Comparison of ENCODE assay signal across 8 mouse cellular contexts in the genomic region with DNA sequence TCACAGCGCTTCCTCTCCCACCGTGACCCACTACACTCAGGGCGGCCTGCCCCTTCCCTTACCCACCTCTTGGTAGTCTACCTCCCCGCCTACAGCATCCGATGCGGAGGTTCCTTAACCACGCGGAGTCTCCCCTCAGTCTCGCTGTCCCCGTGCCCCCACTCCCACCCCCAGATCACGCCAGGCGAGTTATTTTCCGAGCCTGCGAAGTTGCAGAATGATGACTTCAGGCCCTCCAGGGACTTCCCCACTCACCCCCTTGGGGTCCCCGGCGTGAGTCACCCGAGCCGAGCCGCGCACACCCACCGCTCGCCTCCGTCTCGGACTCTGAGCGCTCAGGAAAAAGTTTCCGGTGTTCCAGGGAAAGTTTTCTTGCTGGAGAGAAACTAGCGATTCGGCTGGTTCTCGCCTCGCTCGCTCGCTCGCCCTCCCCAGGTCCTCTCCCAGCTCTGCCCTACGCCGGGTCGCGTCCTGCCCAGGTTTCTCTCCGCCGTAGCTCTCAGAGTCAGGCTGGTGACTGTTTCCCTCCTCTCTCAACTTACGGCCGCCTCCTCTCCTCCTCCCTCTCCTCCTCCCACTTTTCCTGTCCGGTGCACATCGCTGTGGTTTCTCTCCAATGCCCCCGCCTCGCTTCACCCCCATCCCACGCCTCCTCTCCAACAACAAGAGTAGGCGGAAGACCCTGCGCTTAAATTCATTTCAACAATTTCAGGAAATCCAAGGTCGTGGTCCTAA.
DNase-seq lines count a peak whose midpoint lies in the region; ATAC-seq and TF ChIP-seq lines count a peak whose summit lies in the region.

No protein-coding gene starts in this region.

- peak overlapping the region; percentile 18; the same call in 1 of the 2 replicates for H3K9ac ChIP-seq in CH12.LX (ENCODE audit: insufficient read depth, low read depth)
- peak overlapping the region; percentile 70 for H3K9ac ChIP-seq in forebrain, embryonic 13.5 days
- H3K9ac ChIP-seq in hindbrain, embryonic 14.5 days = peak overlapping the region; percentile 47
- H3K9ac ChIP-seq in liver, adult 2 months (ENCODE audit: low read depth, low read length) = peak overlapping the region; percentile 50
- peak overlapping the region; percentile 31 for H3K9ac ChIP-seq in midbrain, embryonic 16.5 days (ENCODE audit: low read depth, low read length)

- peaks cover 46% of the 10 kb centered on the region for H3K27me3 ChIP-seq in CH12.LX (replicated peaks)
- H3K27me3 ChIP-seq in forebrain, embryonic 13.5 days = peaks cover 19% of the 10 kb centered on the region; the same call in 1 of the 2 replicates
- H3K27me3 ChIP-seq in hindbrain, embryonic 14.5 days (ENCODE audit: control insufficient read depth, insufficient read depth, low read length) = peaks cover 42% of the 10 kb centered on the region
- H3K27me3 ChIP-seq in liver, adult 2 months (ENCODE audit: control insufficient read depth, insufficient read depth, low read length) = no peaks in the 10 kb centered on the region
- H3K27me3 ChIP-seq in midbrain, embryonic 16.5 days (ENCODE audit: control insufficient read depth, insufficient read depth, low read depth, low read length) = peaks cover 18% of the 10 kb centered on the region
- peaks cover 3% of the 10 kb centered on the region; the same call in 1 of the 2 replicates for H3K27me3 ChIP-seq in thymus, adult 2 months (ENCODE audit: control insufficient read depth, insufficient read depth, low read length)

- no peaks in the 10 kb centered on the region for H3K9me3 ChIP-seq in CH12.LX (replicated peaks; ENCODE audit: low read length)
- H3K9me3 ChIP-seq in forebrain, embryonic 13.5 days (replicated peaks) = no peaks in the 10 kb centered on the region
- H3K9me3 ChIP-seq in hindbrain, embryonic 14.5 days (ENCODE audit: control insufficient read depth, low read length) = no peaks in the 10 kb centered on the region
- no peaks in the 10 kb centered on the region for H3K9me3 ChIP-seq in midbrain, embryonic 16.5 days (replicated peaks; ENCODE audit: control insufficient read depth, low read length, poor library complexity, severe bottlenecking)

- in situ Hi-C loops in CH12.LX (cut with MboI; ENCODE audit: low pct_ligation_motif_present, low pct_unique_long_range_greater_than_20kb, low sequenced_read_pairs) = no loop called here

- no peaks in the 10 kb centered on the region for H3K79me2 ChIP-seq in CH12.LX (replicated peaks; ENCODE audit: control insufficient read depth, extremely low read depth, insufficient read depth, poor library complexity, severe bottlenecking)
- H3K79me2 ChIP-seq in liver, adult 2 months (ENCODE audit: control insufficient read depth, insufficient read depth, low read length) = no peaks in the 10 kb centered on the region

- TF ChIP-seq POLR2A in CH12.LX (IDR thresholded peaks at IDR 0.05; ENCODE audit: low read depth, low read length) = no peak
- TF ChIP-seq POLR2A in liver, adult 2 months (IDR thresholded peaks at IDR 0.05; ENCODE audit: extremely low read depth, insufficient read depth, low read length) = no peak
- no peak for TF ChIP-seq POLR2A in thymus, adult 2 months (IDR thresholded peaks at IDR 0.05; ENCODE audit: control insufficient read depth, extremely low read depth, insufficient read depth, low read length, poor library complexity)

- peak; percentile 13; the same call in 1 of the 2 replicates for TF ChIP-seq EP300 in CH12.LX (IDR thresholded peaks at IDR 0.05; ENCODE audit: low read length)

- no peak for TF ChIP-seq RAD21 in CH12.LX (IDR thresholded peaks at IDR 0.05; ENCODE audit: low read depth, low read length)

- under 1% methylated on average over 49 of the region's 49 CpGs for WGBS in forebrain, embryonic 13.5 days
- WGBS in hindbrain, embryonic 14.5 days = under 1% methylated on average over 49 of the region's 49 CpGs
- WGBS in liver, adult 2 months = 2% methylated on average over 49 of the region's 49 CpGs
- WGBS in midbrain, embryonic 16.5 days = under 1% methylated on average over 49 of the region's 49 CpGs
- WGBS in thymus, adult 2 months = under 1% methylated on average over 49 of the region's 49 CpGs

- H3K4me3 ChIP-seq in CH12.LX (replicated peaks in 1 of 3; ENCODE audit: low read depth in 2 of 3, low read length in 2 of 3, poor library complexity in 1 of 3) = peak overlapping the region in 2 of 3 experiments; percentile 36 to 47
- peak overlapping the region; percentile 54 for H3K4me3 ChIP-seq in forebrain, embryonic 13.5 days
- H3K4me3 ChIP-seq in hindbrain, embryonic 14.5 days (replicated peaks; ENCODE audit: low read length) = peak overlapping the region; percentile 39
- peak overlapping the region; percentile 72 for H3K4me3 ChIP-seq in liver, adult 2 months (ENCODE audit: insufficient read depth, low read depth, low read length)
- peak overlapping the region; percentile 43 for H3K4me3 ChIP-seq in midbrain, embryonic 16.5 days (ENCODE audit: low read depth, low read length)
- H3K4me3 ChIP-seq in thymus, adult 2 months (ENCODE audit: control insufficient read depth, insufficient read depth, low read length) = peak overlapping the region; percentile 37

- H3K4me1 ChIP-seq in CH12.LX (ENCODE audit: control insufficient read depth in 1 of 2, insufficient read depth in 2 of 2) = peaks cover 4 to 23% of the 10 kb centered on the region in 2 experiments; a peak in 3 of 4 replicates
- peaks cover 23% of the 10 kb centered on the region for H3K4me1 ChIP-seq in forebrain, embryonic 13.5 days
- H3K4me1 ChIP-seq in hindbrain, embryonic 14.5 days (replicated peaks; ENCODE audit: control insufficient read depth, insufficient read depth, low read length) = 0 out of 2 replicates have a peak, but pooled peaks cover 4% of the 10 kb centered on the region
- no peaks in the 10 kb centered on the region for H3K4me1 ChIP-seq in liver, adult 2 months (ENCODE audit: control insufficient read depth, insufficient read depth, low read length)
- peaks cover 21% of the 10 kb centered on the region for H3K4me1 ChIP-seq in midbrain, embryonic 16.5 days (ENCODE audit: control insufficient read depth, insufficient read depth, low read length)
- H3K4me1 ChIP-seq in thymus, adult 2 months (replicated peaks; ENCODE audit: control insufficient read depth, insufficient read depth, low read length) = peaks cover 20% of the 10 kb centered on the region

- H3K36me3 ChIP-seq in CH12.LX (replicated peaks in 1 of 2; ENCODE audit: control insufficient read depth in 1 of 2, insufficient read depth in 1 of 2, low read length in 1 of 2) = no peaks in the 10 kb centered on the region
- H3K36me3 ChIP-seq in forebrain, embryonic 13.5 days (ENCODE audit: poor library complexity, severe bottlenecking) = no peaks in the 10 kb centered on the region
- H3K36me3 ChIP-seq in hindbrain, embryonic 14.5 days (replicated peaks; ENCODE audit: control insufficient read depth, insufficient read depth) = no peaks in the 10 kb centered on the region
- no peaks in the 10 kb centered on the region for H3K36me3 ChIP-seq in liver, adult 2 months (ENCODE audit: control insufficient read depth, insufficient read depth, low read length)
- no peaks in the 10 kb centered on the region for H3K36me3 ChIP-seq in midbrain, embryonic 16.5 days (ENCODE audit: control insufficient read depth, insufficient read depth, low read length)
- H3K36me3 ChIP-seq in thymus, adult 2 months (ENCODE audit: control insufficient read depth, insufficient read depth, low read length) = no peaks in the 10 kb centered on the region

- peak; percentile 33 for DNase-seq in CH12.LX (ENCODE audit: extremely low read depth)
- peak; percentile 25 to 74 for DNase-seq in adrenal gland, adult (ENCODE audit: inconsistent age in 2 of 2, low spot score in 1 of 2)
- DNase-seq in hindbrain, embryonic 14.5 days (ENCODE audit: low spot score) = peak; percentile 24
- DNase-seq in liver, adult 2 months (ENCODE audit: extremely low read depth, low read depth, low spot score) = no peak
- DNase-seq in thymus, adult 2 months = peak; percentile 11
- no peak for DNase-seq in cerebellum, postnatal 25 days

- H3K27ac ChIP-seq in CH12.LX (ENCODE audit: insufficient read depth, low read depth) = no peak overlapping the region
- H3K27ac ChIP-seq in forebrain, embryonic 13.5 days = peak overlapping the region; percentile 57
- no peak overlapping the region for H3K27ac ChIP-seq in hindbrain, embryonic 14.5 days
- peak overlapping the region; percentile 7 for H3K27ac ChIP-seq in liver, adult 2 months (replicated peaks; ENCODE audit: insufficient read depth, low read depth, low read length)
- no peak overlapping the region for H3K27ac ChIP-seq in midbrain, embryonic 16.5 days (ENCODE audit: low read length)
- no peak overlapping the region for H3K27ac ChIP-seq in thymus, adult 2 months (ENCODE audit: control insufficient read depth, insufficient read depth, low read length)

- no peak for TF ChIP-seq CTCF in CH12.LX (conservative IDR thresholded peaks at IDR 0.05 in 1 of 2, IDR thresholded peaks at IDR 0.05 in 1 of 2; ENCODE audit: low read depth in 2 of 2, low read length in 2 of 2)
- no peak for TF ChIP-seq CTCF in liver, adult 2 months (IDR thresholded peaks at IDR 0.05; ENCODE audit: low read depth, low read length)
- no peak for TF ChIP-seq CTCF in thymus, adult 2 months (IDR thresholded peaks at IDR 0.05; ENCODE audit: borderline replicate concordance, control insufficient read depth, extremely low read depth, insufficient read depth, low read length, poor library complexity)

- peak overlapping the region; percentile 78 for H3K4me2 ChIP-seq in CH12.LX (ENCODE audit: insufficient read depth, low read depth, poor library complexity, severe bottlenecking)
- H3K4me2 ChIP-seq in forebrain, embryonic 13.5 days = peak overlapping the region; percentile 92
- H3K4me2 ChIP-seq in hindbrain, embryonic 14.5 days (replicated peaks) = peak overlapping the region; percentile 64
- H3K4me2 ChIP-seq in midbrain, embryonic 16.5 days (ENCODE audit: low read length) = peak overlapping the region; percentile 92

- dilution Hi-C loops in CH12.LX (cut with MboI; ENCODE audit: extremely low pct_ligation_motif_present, extremely low pct_unique_long_range_greater_than_20kb, low sequenced_read_pairs) = no loop called here

- peak; percentile 65 for ATAC-seq in forebrain, embryonic 13.5 days
- peak; percentile 58 for ATAC-seq in hindbrain, embryonic 14.5 days (ENCODE audit: low FRiP score)
- ATAC-seq in midbrain, embryonic 16.5 days = peak; percentile 57

TF ChIP-seq in CH12.LX, 34 proteins besides CTCF, POLR2A, EP300 and RAD21 (continues in another document):
- TF ChIP-seq MYC (IDR thresholded peaks at IDR 0.05; ENCODE audit: low read depth, low read length) (no peak), POLR2AphosphoS2 (IDR thresholded peaks at IDR 0.05; ENCODE audit: low read depth, low read length) (no peak), NELFE (IDR thresholded peaks at IDR 0.05; ENCODE audit: low read depth, low read length) (no peak), JUND (conservative IDR thresholded peaks at IDR 0.05; ENCODE audit: low read depth, low read length) (no peak), IRF4 (IDR thresholded peaks at IDR 0.05; ENCODE audit: low read depth, low read length) (peak; percentile 68), HCFC1 (IDR thresholded peaks at IDR 0.05; ENCODE audit: low read depth, low read length) (no peak), GABPA (IDR thresholded peaks at IDR 0.05; ENCODE audit: insufficient replicate concordance, low read depth, low read length) (no peak), PAX5 (IDR thresholded peaks at IDR 0.05; ENCODE audit: low read length) (no peak)

Comparison
In these comparisons a context has a peak if more than half of its experiments do, and no peak if none do; other contexts are left out.
1. DNase-seq: peak in CH12.LX (single experiment), adrenal gland, adult (2 of 2), hindbrain, embryonic 14.5 days (single experiment) and thymus, adult 2 months (single experiment); none in liver, adult 2 months (single experiment) and cerebellum, postnatal 25 days (0 of 2).
2. H3K27ac ChIP-seq: peak in forebrain, embryonic 13.5 days (single experiment) and liver, adult 2 months (single experiment); none in CH12.LX (single experiment), hindbrain, embryonic 14.5 days (single experiment), midbrain, embryonic 16.5 days (single experiment) and thymus, adult 2 months (single experiment).
3. H3K9ac ChIP-seq: peak in every context shown above with its lines; median percentile 70 in forebrain, embryonic 13.5 days; 50 in liver, adult 2 months; 47 in hindbrain, embryonic 14.5 days; 31 in midbrain, embryonic 16.5 days; 18 in CH12.LX.
4. Peak in every context shown above with its lines, with median percentiles within 50 percentile points of each other: H3K4me2 ChIP-seq, H3K4me3 ChIP-seq and ATAC-seq.